Mouse (Mus musculus): ENCODE measurements around the gene A630089N07Rik. TPM values are rescaled to one million over a fixed set of nuclear protein-coding genes. Genes with fewer than 3 reads are reported as not detected.
A peak's percentile ranks its signal among the peaks of the same experiment; 100 is the strongest.
"Not testable (repeated sequence)": the region's sequence is repeated elsewhere in the genome, so short reads cannot be mapped to it uniquely, and the experiment has no call there.

The A630089N07Rik gene
- 31.7 and 35.4 TPM in 2 replicates for polyA plus RNA-seq (2014; fragmentation: Nextera tagmentation; extraction: Ambion mirVana)

DNA sequence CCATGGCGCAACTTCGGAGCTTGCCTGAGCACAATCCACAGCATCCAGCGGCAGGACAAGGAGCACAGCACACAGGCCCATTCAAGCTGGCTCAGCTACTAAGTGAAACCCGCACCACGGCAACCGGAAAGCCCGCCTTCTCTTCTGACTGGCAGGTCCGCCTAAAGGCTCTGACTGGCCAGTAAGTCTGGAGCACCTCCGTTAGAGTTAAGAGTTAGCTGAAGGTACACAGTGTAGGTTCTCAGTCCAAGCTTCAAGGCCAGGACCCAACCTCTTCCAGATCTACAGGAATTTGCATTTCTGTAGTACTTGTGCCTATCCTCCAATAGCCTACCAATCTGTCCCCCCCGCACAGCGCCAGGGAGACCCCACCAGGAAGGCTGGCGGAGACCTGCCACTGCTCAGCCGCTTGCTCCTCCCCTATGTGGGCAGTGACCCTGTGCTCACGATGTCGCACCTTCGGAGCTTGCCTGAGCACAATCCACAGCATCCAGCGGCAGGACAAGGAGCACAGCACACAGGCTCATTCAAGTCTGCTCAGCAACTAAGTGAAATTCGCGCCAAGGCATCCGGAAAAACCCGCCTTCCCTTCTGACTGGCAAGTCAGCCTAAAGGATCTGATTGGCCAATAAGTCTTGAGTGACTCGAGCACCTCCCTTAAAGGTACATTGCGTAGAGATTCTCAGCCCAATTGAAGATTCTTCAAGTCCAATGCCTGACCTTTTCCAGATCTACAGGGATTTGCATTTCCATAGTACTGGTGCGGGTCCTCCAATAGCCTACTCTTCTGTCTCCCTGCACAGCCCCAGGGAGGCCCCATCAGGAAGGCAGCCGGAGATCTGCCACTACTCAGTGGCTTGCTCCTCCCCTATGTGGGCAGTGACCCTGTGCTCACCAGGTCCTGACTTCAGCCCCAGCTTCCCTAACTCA, at the start of gene A630089N07Rik:
TSS of gene A630089N07Rik (minus strand) at position 562 of the 930 bp plus-strand sequence.
- WGBS, result under 1% methylated on average over 25 of the region's 25 CpGs
- not testable (repeated sequence) for H3K4me1 ChIP-seq (ENCODE audit: control insufficient read depth, insufficient read depth, low read length); H3K36me3 ChIP-seq (ENCODE audit: control insufficient read depth, insufficient read depth, low read length); H3K27me3 ChIP-seq (ENCODE audit: control insufficient read depth, insufficient read depth, low read length); H3K9me3 ChIP-seq (ENCODE audit: control insufficient read depth, low read length)
- Histone ChIP-seq H3K4me3 (ENCODE audit: low read depth, low read length) (peak within 1 kb of the TSS; percentile 74), H3K27ac (replicated peaks; ENCODE audit: low read depth, low read length) (peak within 1 kb of the TSS; percentile 72), H3K9ac (ENCODE audit: low read length) (peak within 1 kb of the TSS; percentile 72), H3K4me2 (ENCODE audit: low read depth, severe bottlenecking) (peak within 1 kb of the TSS; percentile 53)
- DNase-seq (ENCODE audit: low spot score) (peak; percentile 91), ATAC-seq (ENCODE audit: insufficient number of reproducible peaks, low FRiP score, low TSS enrichment, low read depth) (peak; percentile 98)

DNA sequence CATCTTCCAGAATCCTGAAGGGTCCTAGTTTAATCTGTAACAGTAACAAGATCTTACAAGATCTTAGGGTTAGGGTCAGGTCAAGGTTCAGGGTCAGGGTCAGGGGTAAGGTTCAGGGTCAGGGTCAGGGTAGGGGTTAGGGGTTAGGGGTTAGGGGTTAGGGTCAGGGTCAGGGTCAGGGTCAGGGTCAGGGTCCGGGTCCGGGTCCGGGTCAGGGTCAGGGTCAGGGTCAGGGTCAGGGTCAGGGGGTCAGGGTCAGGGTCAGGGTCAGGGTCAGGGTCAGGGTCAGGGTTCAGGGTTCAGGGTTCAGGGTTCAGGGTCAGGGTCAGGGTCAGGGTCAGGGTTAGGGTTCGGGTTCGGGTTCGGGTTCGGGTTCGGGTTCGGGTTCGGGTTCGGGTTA, 24.9 kb upstream of the A630089N07Rik start:
- ATAC-seq (ENCODE audit: insufficient number of reproducible peaks, low FRiP score, low TSS enrichment, low read depth) (no peak), DNase-seq (ENCODE audit: low spot score) (no peak)
- H3K36me3 ChIP-seq (ENCODE audit: control insufficient read depth, insufficient read depth, low read length), result no peaks in the 10 kb centered on the region
- no peak overlapping the region for H3K9ac ChIP-seq (ENCODE audit: low read length)
- no peak overlapping the region for H3K27ac ChIP-seq (replicated peaks; ENCODE audit: low read depth, low read length)
- H3K4me1 ChIP-seq (ENCODE audit: control insufficient read depth, insufficient read depth, low read length), result no peaks in the 10 kb centered on the region
- WGBS, result 97% methylated on average over 11 of the region's 11 CpGs
- no peaks in the 10 kb centered on the region for H3K9me3 ChIP-seq (ENCODE audit: control insufficient read depth, low read length)
- H3K4me2 ChIP-seq (ENCODE audit: low read depth, severe bottlenecking), result no peak overlapping the region
- H3K27me3 ChIP-seq (ENCODE audit: control insufficient read depth, insufficient read depth, low read length), result no peaks in the 10 kb centered on the region
- H3K4me3 ChIP-seq (ENCODE audit: low read depth, low read length), result no peak overlapping the region

DNA sequence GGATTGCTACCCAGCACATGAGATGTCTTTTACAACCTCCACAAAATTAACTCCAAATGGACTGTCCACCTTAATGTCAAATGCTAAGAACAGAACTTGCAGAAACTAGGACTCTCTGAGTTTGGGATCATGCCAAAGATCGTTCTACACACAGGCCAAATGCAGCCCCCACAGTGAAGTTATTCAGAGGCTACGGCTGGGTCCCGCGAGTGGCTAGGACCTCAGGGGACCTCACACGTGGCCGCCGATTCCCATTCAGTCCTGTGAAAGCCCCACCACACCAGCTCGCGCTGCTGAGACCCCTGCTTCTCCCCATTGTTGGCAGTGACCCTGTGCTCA, 731 bp downstream of the A630089N07Rik start:
- peak; percentile 60; the same call in 1 of the 2 replicates for ATAC-seq (ENCODE audit: insufficient number of reproducible peaks, low FRiP score, low TSS enrichment, low read depth)
- H3K9me3 ChIP-seq (ENCODE audit: control insufficient read depth, low read length); H3K4me1 ChIP-seq (ENCODE audit: control insufficient read depth, insufficient read depth, low read length); H3K36me3 ChIP-seq (ENCODE audit: control insufficient read depth, insufficient read depth, low read length); DNase-seq (ENCODE audit: low spot score); H3K27me3 ChIP-seq (ENCODE audit: control insufficient read depth, insufficient read depth, low read length); H3K27ac ChIP-seq (replicated peaks; ENCODE audit: low read depth, low read length): not testable (repeated sequence)
- WGBS, result 4% methylated on average over 9 of the region's 9 CpGs
- peak overlapping the region; percentile 74 for H3K4me3 ChIP-seq (ENCODE audit: low read depth, low read length)
- H3K9ac ChIP-seq (ENCODE audit: low read length), result peak overlapping the region; percentile 72
- H3K4me2 ChIP-seq (ENCODE audit: low read depth, severe bottlenecking), result peak overlapping the region; percentile 46

DNA sequence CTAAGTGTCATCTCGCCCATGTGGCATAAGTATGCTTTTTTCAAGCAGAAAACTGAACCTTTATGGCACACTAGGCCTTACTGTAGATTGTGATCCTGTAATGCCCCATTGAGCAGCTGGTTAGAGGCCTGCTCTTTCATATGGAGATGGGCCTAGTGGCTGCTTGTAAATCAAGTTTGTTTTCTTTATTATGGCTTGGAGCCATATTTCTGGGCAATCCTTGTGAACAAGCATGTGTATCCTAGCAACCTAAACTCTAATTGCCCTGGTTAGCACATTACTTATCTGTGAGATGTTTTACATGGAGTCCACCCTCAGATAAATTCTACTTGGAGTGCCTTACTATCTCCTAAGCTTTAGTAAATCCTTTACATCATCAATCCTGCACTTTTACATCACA, 1.1 kb downstream of the A630089N07Rik start:
- H3K9me3 ChIP-seq (ENCODE audit: control insufficient read depth, low read length); H3K4me1 ChIP-seq (ENCODE audit: control insufficient read depth, insufficient read depth, low read length); H3K27ac ChIP-seq (replicated peaks; ENCODE audit: low read depth, low read length); H3K9ac ChIP-seq (ENCODE audit: low read length); H3K36me3 ChIP-seq (ENCODE audit: control insufficient read depth, insufficient read depth, low read length); DNase-seq (ENCODE audit: low spot score); ATAC-seq (ENCODE audit: insufficient number of reproducible peaks, low FRiP score, low TSS enrichment, low read depth); H3K27me3 ChIP-seq (ENCODE audit: control insufficient read depth, insufficient read depth, low read length): not testable (repeated sequence)
- Histone ChIP-seq H3K4me3 (ENCODE audit: low read depth, low read length) (peak overlapping the region; percentile 74), H3K4me2 (ENCODE audit: low read depth, severe bottlenecking) (peak overlapping the region; percentile 46)
- WGBS, result 96% methylated on average over 1 of the region's 1 CpGs

DNA sequence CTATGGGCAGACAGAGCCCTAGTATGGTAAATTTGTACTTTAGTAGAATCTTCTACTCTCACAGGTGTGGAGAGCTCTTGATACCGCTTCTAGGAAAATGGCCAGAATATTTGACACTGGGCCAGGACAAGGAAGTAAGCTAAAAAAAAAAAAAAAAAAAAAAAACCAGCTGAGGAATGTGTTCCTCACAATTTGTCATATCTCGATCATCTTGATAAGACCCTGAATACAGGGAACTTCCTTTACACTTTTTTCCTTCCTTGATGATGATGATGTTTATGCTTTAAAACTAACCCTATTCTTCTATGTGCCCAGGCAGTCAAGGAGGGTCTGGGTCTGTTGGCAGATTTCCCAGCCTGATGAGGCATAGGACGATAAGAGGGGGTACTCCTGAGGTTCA, 2.9 kb downstream of the A630089N07Rik start:
- not testable (repeated sequence) for DNase-seq (ENCODE audit: low spot score); H3K27me3 ChIP-seq (ENCODE audit: control insufficient read depth, insufficient read depth, low read length); H3K9ac ChIP-seq (ENCODE audit: low read length); H3K36me3 ChIP-seq (ENCODE audit: control insufficient read depth, insufficient read depth, low read length); H3K4me2 ChIP-seq (ENCODE audit: low read depth, severe bottlenecking); H3K9me3 ChIP-seq (ENCODE audit: control insufficient read depth, low read length); H3K4me1 ChIP-seq (ENCODE audit: control insufficient read depth, insufficient read depth, low read length); ATAC-seq (ENCODE audit: insufficient number of reproducible peaks, low FRiP score, low TSS enrichment, low read depth); H3K4me3 ChIP-seq (ENCODE audit: low read depth, low read length); H3K27ac ChIP-seq (replicated peaks; ENCODE audit: low read depth, low read length)
- WGBS, result 94% methylated on average over 3 of the region's 3 CpGs

DNA sequence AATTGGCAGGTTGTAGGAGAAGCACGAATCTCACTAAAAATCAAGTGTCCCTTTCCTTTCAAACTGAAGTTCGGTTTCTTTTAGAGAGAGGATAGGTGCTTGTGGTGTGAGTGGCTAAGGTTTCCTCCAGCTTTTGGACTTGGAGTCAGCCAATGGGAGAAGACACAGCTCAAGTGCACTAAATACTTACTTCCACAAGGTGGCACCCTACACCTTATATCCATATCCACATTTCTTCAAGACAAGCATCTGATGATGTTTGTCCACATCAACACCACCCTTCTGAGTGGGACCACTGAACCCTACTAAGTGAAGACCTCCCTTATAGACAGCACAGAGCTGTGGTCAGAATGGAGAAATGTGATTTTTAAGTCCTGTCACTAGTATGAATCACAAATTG, 40.6 kb downstream of the A630089N07Rik start:
- H3K27me3 ChIP-seq (ENCODE audit: control insufficient read depth, insufficient read depth, low read length), result no peaks in the 10 kb centered on the region
- no peaks in the 10 kb centered on the region; the same call in 1 of the 2 replicates for H3K9me3 ChIP-seq (ENCODE audit: control insufficient read depth, low read length)
- no peak for ATAC-seq (ENCODE audit: insufficient number of reproducible peaks, low FRiP score, low TSS enrichment, low read depth)
- 78% methylated on average over 2 of the region's 2 CpGs for WGBS
- H3K4me2 ChIP-seq (ENCODE audit: low read depth, severe bottlenecking), result no peak overlapping the region
- H3K4me1 ChIP-seq (ENCODE audit: control insufficient read depth, insufficient read depth, low read length), result no peaks in the 10 kb centered on the region
- no peak for DNase-seq (ENCODE audit: low spot score)
- no peaks in the 10 kb centered on the region; the same call in 1 of the 2 replicates for H3K36me3 ChIP-seq (ENCODE audit: control insufficient read depth, insufficient read depth, low read length)
- H3K27ac ChIP-seq (replicated peaks; ENCODE audit: low read depth, low read length), result no peak overlapping the region
- no peak overlapping the region for H3K9ac ChIP-seq (ENCODE audit: low read length)
- no peak overlapping the region for H3K4me3 ChIP-seq (ENCODE audit: low read depth, low read length)

DNA sequence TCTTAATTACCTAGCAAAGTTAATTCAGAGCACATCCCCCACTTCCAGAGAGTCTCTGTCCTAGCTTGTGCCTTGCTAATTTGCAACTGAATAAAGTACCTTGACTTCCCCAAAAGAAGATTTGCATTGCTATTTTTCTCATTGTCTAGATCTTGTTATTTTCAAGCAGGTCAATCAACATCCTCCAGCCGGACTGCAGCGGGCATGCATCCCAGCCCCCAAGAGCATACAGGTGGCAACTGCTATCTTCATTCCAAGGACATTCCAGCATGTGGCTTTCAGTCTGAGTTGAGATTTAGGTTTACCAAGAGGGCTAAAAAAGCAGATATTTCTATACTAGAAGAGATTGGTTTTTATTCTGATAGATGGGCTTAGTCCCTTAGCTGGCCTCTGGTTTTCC, 47.3 kb downstream of the A630089N07Rik start:
- 95% methylated on average over 2 of the region's 2 CpGs for WGBS
- not testable (repeated sequence) for DNase-seq (ENCODE audit: low spot score)

DNA sequence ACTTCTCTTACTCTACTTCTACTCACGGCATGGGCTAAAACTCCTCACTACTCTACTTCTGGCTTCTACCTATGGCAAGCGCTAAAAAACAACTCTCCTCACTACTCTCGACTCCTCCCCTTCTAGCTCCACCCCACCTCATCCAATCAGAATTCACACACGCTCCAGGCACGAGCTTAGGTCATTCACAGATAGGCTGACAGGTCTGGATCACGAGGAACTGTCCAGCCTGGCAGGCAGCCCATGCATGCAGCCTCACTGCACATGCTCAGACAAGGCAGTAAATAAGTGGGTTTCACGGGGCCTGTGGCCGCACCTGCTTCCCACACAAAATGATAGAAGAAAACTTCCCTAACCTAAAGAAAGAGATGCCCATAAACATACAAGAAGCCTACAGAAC, 56.1 kb downstream of the A630089N07Rik start:
- not testable (repeated sequence) for H3K4me2 ChIP-seq (ENCODE audit: low read depth, severe bottlenecking); H3K27ac ChIP-seq (replicated peaks; ENCODE audit: low read depth, low read length); ATAC-seq (ENCODE audit: insufficient number of reproducible peaks, low FRiP score, low TSS enrichment, low read depth); DNase-seq (ENCODE audit: low spot score); H3K9ac ChIP-seq (ENCODE audit: low read length); H3K4me1 ChIP-seq (ENCODE audit: control insufficient read depth, insufficient read depth, low read length); H3K36me3 ChIP-seq (ENCODE audit: control insufficient read depth, insufficient read depth, low read length); H3K27me3 ChIP-seq (ENCODE audit: control insufficient read depth, insufficient read depth, low read length); H3K4me3 ChIP-seq (ENCODE audit: low read depth, low read length); H3K9me3 ChIP-seq (ENCODE audit: control insufficient read depth, low read length)
- 88% methylated on average over 8 of the region's 8 CpGs for WGBS

More for the DNA sequence above, 47.3 kb downstream of the A630089N07Rik start:
- H3K4me3 ChIP-seq (ENCODE audit: low read depth, low read length); H3K9ac ChIP-seq (ENCODE audit: low read length); H3K36me3 ChIP-seq (ENCODE audit: control insufficient read depth, insufficient read depth, low read length); H3K27ac ChIP-seq (replicated peaks; ENCODE audit: low read depth, low read length); H3K9me3 ChIP-seq (ENCODE audit: control insufficient read depth, low read length); H3K4me2 ChIP-seq (ENCODE audit: low read depth, severe bottlenecking); H3K4me1 ChIP-seq (ENCODE audit: control insufficient read depth, insufficient read depth, low read length); ATAC-seq (ENCODE audit: insufficient number of reproducible peaks, low FRiP score, low TSS enrichment, low read depth); H3K27me3 ChIP-seq (ENCODE audit: control insufficient read depth, insufficient read depth, low read length): not testable (repeated sequence)

Measured in limb, embryonic 11.5 days (tissue).